Mouse (Mus musculus) cerebral cortex, adult 2 months (tissue): ENCODE data around the gene Zfyve28.

Experiments used
- WGBS: fragments of 180-500 bp; shearing (Covaris S2); methylation state at CpG from one replicate; pipeline ENCODE4 v1.1.7; 2018; 5-methylcytosine and 5-hydroxymethylcytosine counted together

The Zfyve28 gene

DNA sequence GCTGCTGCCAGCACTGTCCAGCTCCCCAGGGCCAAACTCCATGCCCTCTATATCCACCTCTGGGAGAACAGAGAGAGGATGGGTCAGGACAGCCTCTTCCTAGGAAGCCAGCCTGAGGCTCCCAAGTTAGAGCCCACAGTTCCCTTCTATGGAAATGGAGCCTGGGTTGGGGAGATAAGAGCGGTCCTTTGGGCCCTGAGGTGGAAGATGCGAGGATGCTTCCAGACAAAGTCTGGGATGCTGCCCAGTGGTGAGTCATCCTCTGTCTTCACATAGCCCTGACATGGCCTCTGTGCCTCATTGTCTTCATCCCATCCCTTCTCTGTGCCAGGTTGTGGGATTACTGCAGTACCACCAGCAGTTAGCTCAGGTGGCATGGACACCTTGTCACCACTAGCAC is 111.2 kb downstream of the Zfyve28 start:
- 59% methylated on average over 2 of the region's 2 CpGs for WGBS

DNA sequence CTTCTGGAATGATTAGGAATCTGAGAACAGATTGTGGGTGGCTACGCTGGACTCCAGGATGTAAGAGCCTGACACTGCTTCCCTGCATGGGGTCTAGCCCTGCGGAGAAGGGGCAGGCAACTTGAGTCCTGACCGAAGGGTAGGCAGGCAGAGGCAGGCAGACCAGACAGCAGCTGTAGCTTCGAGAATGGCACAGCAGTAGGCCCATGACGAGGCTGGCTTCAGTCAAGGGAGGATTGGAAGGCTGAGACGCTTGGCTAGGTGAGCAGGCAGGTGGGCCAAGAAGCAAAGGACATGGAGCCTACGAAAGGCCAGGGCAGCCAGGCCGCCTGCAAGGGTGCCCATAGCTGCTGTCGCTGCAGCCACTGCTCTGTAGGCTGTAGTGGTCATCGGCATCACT is 111.6 kb downstream of the Zfyve28 start:
- whole genome bisulfite sequencing, result 77% methylated on average over 10 of the region's 10 CpGs

- WGBS, result 38% methylated on average over 5 of the region's 5 CpGs
Measured at GRCm38 (mm10) chr5:34175403-34175694, 112.9 kb downstream of the Zfyve28 start.

DNA sequence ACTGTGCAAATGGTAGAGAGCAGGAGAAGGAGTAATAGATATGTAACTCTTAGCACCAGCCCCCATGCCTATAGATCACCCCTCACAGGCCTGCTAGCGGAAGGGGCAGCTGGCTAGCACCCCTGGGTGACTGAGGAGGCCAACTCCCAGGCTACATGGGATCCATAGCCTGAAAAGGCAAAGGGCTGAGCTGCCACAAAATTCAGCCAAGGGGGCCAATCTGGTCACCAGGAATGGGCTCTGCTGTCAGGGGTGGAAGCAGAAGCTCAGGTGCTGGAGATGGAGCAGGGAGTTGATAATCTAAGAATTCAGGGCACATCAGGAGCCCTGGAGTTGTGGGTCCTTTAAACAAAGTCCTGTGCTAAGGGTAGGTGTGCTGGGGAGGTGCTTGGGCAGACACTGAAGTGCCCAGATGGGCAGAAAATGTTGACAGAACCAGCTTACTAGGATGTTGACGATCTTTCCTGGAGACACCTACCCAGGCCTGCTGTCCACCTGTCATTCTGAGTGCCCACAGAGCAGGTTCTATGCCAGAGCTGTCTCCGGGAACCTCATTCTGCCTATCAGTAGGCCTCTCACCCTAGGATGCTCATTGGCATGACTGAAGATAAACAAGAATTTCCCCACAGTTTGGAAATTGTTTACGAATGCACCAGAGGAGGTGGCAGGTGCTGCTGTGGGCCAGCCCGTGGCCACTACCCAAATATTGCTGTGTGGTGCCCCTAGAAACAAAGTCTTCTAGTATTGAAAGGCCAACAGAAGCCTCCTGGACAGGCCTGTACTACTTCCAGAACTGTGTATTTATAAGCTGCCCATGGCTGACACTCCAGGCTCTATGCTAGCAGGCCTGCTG is 113.5 kb downstream of the Zfyve28 start:
- 72% methylated on average over 5 of the region's 5 CpGs for WGBS

- WGBS, result 77% methylated on average over 2 of the region's 2 CpGs
Measured at GRCm38 (mm10) chr5:34174021-34174420, 114.2 kb downstream of the Zfyve28 start.

- WGBS, result 26% methylated on average over 4 of the region's 4 CpGs
Measured at GRCm38 (mm10) chr5:34170726-34171125, 117.5 kb downstream of the Zfyve28 start.

GRCm38 (mm10) chr5:34169954-34170353 is 118.3 kb downstream of the Zfyve28 start:
- WGBS, result 63% methylated on average over 3 of the region's 3 CpGs

GRCm38 (mm10) chr5:34168950-34169891 is 119.0 kb downstream of the Zfyve28 start, which contains the start of the genes Poln and Haus3:
Gene Poln (minus strand): TSS chr5:34169448.
Gene Haus3 (minus strand): TSS chr5:34169527.
- WGBS, result under 1% methylated on average over 57 of the region's 57 CpGs

DNA sequence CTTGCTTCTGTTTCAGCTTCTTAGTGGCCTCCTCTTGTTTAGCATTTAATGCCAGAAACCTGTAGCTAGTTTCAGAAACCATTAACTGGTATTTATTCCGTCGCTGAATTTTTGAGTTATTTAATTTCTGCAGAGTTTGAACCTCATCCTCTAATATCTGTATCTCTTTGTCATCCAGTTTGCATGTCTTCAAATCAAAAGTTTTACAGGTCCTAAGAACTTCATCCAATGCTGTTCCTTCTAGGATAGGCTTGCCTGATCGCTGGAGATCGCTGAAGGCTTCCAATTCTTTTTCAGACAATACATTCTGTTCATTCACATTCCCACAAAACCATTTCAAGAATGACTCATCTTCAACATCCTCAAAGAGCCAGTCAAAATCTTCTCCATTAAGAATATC is 120.4 kb downstream of the Zfyve28 start:
- 79% methylated on average over 4 of the region's 4 CpGs for WGBS

DNA sequence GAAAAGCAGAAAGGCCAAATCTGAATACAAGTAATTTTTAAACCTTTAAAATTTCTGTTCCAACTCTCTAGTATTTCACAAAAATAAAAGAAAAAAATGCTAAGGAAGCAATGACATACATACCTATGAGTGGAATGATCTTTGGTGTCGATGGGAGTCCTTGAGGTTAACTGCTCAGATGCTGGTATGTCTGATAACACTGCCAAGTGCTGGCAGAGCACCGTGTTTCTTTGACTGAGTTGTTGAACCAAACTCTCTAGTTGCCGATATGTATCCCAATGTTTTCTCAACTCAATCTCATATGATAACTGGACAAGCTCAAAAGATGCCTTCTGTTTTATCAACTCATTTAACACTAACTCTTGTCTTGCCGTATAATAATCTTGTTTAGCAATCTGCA is 122.5 kb downstream of the Zfyve28 start:
- WGBS, result 56% methylated on average over 4 of the region's 4 CpGs

- 97% methylated on average over 3 of the region's 3 CpGs for WGBS
Measured at GRCm38 (mm10) chr5:34147554-34147953, 140.7 kb downstream of the Zfyve28 start.
